Mouse (Mus musculus) cortical plate, adult 2 months (tissue): Measurements from ENCODE around the gene Mtmr3.

Experiments used
- CTCF ChIP-seq: fragments of 200-500 bp; IDR thresholded peaks from 2 replicates; pipeline ENCODE4 v1.5.1; 2011; ENCODE audit warnings: mild to moderate bottlenecking, control low read depth, low read length; ENCODE audit not compliant: insufficient read depth; ENCODE audit errors: extremely low read depth
- POLR2A ChIP-seq: fragments of 200-500 bp; IDR thresholded peaks from 2 replicates; pipeline ENCODE4 v1.6.1; 2011; ENCODE audit warnings: mild to moderate bottlenecking, low read length, control low read depth; ENCODE audit not compliant: insufficient read depth; ENCODE audit errors: extremely low read depth

DNA sequence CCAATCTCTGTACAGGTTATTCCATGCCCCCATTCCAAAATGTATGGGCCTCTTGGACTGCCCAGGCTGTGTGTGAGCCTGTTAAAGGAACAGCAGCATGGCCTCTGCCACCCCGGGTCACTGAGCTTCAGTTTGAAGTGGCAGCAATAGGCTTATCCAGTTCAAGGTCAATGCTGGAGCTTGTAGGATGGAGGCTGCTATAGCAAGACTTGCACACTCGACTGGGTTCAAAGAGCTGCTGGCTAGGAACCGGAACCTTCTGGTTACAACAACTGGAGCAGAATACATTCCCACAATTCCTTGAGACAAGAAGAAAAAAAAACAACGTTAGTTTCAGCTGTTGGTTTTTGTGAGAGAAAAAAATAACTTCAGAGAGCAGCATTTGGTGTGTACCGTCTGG, 112.0 kb downstream of the Mtmr3 start:
- TF ChIP-seq CTCF (no peak), POLR2A (no peak)
